Mouse (Mus musculus) olfactory bulb, adult 2 months (tissue): ENCODE data around the gene Casc1.

Experiments
- CTCF ChIP-seq: fragments of 200-500 bp; IDR thresholded peaks from 2 replicates; pipeline ENCODE4 v1.5.1; 2012; ENCODE audit warnings: low read depth, mild to moderate bottlenecking, low read length, moderate library complexity; ENCODE audit not compliant: insufficient read depth
- POLR2A ChIP-seq: fragments of 200-500 bp; IDR thresholded peaks from 2 replicates; pipeline ENCODE4 v1.6.1; 2012; ENCODE audit warnings: mild to moderate bottlenecking, low read depth, low read length, moderate library complexity; ENCODE audit not compliant: insufficient read depth

DNA sequence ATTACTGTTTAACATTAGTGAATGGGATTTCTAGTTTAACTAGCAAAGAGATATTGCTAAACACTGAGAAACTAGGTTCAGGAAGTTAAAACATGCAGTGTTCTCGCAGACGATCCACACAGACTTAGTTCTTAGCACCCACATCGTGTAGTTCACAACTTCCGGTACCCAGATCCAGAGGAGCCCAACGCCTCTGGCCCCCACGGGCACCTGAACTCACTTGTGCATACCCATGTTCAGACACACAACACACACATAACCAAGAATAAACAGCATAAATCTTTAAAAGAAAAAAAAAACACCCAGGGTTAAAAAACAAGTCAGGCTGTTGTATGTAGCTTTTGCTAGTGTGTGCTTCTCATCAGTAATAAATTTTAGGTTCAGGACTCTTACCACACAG, 6.4 kb downstream of the Casc1 start:
- TF ChIP-seq POLR2A (no peak), CTCF (no peak)
